Mouse (Mus musculus): ENCODE results near the gene Dffb.

The Dffb gene

DNA sequence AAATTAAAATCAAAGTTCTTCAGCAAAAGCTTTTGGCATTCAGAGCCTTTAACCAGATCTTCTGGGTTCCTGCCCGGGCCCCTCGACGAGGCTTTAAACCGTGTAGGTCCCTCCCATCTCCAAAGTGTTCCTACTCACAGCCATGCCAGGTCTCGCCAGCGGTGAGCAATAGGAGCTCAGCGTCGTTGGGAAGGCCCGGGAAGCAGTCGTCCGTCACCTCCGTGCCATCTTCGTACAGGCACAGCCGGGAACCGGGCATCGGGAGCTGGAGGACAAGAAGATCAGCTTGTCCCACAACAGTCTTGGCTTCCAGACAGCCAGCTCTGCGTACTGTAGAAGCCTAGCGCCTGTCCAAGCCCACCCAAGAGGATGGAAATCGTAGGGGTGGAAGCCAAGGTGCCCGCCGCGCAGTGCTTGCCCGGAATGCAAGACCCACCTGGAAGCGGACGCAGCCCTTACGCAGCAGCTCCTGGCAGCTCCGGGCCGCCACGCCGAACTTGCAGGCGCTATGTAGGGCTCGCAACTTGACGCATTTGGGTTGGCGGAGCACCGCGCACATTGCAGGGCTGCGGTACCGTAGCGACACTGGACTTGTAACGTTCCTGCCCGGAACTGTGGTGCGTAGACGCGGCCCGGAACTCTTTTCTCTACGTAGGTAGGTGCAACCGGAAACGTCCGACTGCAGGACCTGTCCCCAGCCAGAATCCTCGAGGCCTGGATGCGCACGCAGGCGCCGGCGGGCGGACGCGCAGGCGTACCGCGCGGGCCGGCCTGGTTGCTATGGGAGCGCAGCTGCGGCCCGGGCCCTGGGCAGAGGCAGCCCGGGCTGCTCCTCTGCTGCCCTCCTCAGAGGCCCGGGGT lies at the start of gene Dffb, which contains the start of gene Cep104:
Gene Dffb, minus strand, starts transcription at position 696 of the 861 bp plus-strand sequence.
Gene Cep104, plus strand, starts transcription at position 764 of the 861 bp plus-strand sequence.
- in situ Hi-C loops (cut with MboI, MseI): loop anchor here in 1 of 2 experiments (25.0 kb wide), 1 partner anchor 1987 kb away; the partner anchor contains the start of genes Phf13 and Thap3

GRCm38 (mm10) chr4:154023754-154024601 lies 49.1 kb upstream of the Dffb start:
- in situ Hi-C loops (cut with MboI, MseI): no loop called here

GRCm38 (mm10) chr4:154022844-154023243 lies 47.9 kb upstream of the Dffb start:
- in situ Hi-C loops (cut with MboI, MseI): no loop called here

DNA sequence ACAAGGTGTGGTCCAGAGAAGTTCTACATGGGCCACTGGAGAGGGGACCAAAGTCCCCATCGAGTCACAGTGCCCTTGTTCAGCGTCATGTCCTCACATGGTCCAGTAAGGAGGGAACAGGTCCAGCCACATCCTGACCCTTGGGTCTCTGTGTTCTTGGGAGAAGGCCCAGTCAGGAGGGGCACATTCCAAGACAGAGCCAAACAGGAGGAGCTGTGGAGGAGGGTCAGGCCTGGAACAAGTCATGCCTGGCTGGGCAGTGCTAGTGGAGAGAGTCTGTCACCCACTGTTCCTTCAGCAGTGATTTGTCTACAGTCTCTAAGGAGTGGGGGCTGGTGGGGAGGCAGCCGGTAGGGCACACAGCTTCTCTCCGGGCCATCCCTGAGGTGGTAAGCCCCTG lies 47.5 kb upstream of the Dffb start:
- in situ Hi-C loops (cut with MboI, MseI): no loop called here

- in situ Hi-C loops (cut with MboI, MseI): no loop called here
Measured at GRCm38 (mm10) chr4:154021432-154021831, 46.5 kb upstream of the Dffb start.

DNA sequence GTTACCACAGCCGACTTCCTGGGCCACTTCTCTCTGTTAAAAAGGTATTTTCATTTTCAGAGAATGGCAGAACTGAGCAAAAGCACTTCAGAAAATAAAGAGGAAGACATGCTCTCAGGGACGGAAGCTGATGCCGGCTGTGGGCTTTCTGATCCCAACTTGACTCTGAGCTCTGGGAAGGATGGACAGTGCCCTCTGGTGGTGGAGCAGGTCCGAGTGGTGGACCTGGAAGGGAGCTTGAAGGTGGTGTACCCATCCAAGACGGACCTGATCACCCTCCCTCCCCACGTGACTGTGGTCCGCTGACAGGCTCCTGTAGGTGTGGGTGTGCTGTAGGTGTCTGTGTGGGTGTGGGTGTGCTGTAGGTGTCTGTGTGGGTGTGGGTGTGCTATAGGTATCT lies 44.6 kb upstream of the Dffb start:
- in situ Hi-C loops (cut with MboI, MseI): no loop called here

GRCm38 (mm10) chr4:154015476-154015875 lies 40.5 kb upstream of the Dffb start:
- in situ Hi-C loops (cut with MboI, MseI): no loop called here

DNA sequence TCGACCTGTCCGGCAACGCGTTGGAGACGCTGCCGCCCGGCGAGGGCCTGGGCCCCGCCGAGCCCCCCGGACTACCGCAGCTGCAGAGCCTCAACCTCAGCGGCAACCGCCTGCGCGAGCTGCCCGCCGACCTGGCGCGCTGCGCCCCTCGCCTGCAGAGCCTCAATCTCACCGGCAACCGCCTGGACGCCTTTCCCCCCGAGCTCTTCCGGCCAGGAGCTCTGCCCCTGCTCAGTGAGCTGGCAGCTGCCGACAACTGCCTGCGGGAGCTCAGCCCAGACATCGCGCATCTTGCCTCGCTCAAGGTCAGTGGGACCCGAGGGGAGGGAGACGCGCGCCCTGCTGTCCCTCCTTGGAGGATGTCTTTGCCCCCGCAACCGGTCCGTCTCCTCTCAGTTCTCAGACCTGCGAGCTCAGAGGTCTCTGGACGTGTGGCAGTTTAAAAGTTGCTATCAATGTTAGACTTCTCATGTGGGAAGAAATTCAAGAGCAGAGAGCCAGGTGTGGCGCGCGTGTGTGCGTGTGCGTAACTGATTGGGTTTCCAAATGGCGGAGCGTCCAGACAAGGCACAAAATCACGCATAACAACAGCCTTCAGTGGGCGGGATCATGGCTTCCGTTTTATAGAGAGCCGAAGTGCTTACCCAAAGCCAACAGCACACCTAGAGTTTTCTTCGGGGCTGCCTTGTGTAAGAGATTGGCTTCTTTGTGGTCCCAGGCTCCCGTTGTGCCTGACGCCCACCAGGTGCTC lies 37.4 kb upstream of the Dffb start:
- in situ Hi-C loops (cut with MboI, MseI): no loop called here

- in situ Hi-C loops (cut with MboI, MseI): no loop called here
Measured at GRCm38 (mm10) chr4:154011646-154012089, 36.7 kb upstream of the Dffb start, which contains the start of gene Lrrc47. Gene Lrrc47, plus strand, starts transcription at chr4:154011731.

DNA sequence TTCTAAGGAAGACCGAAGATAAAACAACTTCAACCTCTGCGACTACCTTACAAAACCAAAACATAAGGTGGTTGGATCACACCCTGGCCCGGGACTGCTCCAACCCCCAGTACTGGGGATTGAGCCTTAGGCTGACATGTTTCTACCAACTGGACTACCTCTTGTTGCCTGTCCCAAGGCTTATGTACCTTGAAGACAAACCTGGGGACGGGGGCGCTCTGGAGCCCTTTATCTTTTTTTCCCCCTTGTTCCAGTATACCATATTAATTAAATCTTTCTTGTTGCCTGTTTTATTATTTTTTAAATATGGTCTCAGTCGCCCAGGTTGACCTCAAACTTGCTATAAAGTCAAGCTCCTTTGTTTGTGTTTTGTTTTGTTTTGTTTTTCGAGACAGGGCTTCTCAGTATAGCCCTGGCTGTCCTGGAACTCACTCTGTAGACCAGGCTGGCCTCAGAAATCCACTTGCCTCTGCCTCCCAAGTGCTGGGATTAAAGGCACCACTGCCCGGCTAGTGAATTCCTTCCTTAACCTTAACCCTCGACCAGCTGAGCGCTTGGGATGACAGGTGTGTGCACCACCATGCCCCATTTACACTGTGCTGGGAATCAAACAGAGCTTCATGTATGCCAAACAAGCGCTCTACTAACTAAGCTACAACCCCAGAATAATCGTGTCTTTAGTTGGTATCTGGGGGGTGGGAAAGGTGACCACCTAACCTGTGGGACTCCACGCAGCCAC lies 36.1 kb upstream of the Dffb start:
- in situ Hi-C loops (cut with MboI, MseI): no loop called here

DNA sequence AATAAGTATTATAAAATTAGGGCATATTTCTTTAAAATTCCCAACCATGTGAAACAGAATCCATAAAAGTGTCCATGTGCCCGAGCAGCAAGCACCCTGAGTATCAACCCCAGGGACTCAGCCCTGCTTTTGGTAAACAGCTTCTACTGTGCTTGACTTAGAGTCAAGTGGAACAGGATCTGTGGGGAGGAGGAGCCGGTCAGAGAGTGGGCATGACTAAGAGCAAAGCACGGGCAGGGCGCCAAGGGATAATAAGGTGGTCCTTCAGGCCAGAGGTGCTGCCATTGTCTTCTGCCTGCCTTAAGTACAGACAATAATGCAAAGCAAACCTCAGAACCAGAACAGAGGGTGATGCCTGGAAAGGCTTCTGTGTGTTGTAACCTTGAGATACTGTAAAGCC lies 32.8 kb upstream of the Dffb start:
- in situ Hi-C loops (cut with MboI, MseI): no loop called here

GRCm38 (mm10) chr4:154006264-154006663 lies 31.3 kb upstream of the Dffb start:
- in situ Hi-C loops (cut with MboI, MseI): no loop called here

DNA sequence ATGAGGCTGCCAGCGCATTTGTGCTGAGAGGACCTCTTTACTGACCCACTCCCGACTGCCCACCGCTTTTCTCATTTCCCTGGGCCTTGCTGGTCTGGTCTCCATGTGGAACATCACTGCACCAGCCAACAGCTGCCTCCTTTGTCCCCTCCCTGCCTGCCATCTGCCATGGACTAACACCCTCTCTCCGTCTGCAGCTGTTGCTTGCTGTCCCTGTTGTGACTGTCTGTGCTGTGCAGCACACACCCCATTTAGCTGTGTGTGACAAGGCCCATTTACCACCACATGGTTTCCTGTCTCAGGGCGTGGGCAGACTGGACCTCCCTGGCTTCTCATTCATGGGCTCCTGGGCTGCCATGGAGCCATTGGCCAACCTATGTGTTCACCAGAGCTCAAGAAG lies 30.6 kb upstream of the Dffb start:
- in situ Hi-C loops (cut with MboI, MseI): no loop called here

- in situ Hi-C loops (cut with MboI, MseI): no loop called here
Measured at GRCm38 (mm10) chr4:153993505-153993904, 18.6 kb upstream of the Dffb start.

DNA sequence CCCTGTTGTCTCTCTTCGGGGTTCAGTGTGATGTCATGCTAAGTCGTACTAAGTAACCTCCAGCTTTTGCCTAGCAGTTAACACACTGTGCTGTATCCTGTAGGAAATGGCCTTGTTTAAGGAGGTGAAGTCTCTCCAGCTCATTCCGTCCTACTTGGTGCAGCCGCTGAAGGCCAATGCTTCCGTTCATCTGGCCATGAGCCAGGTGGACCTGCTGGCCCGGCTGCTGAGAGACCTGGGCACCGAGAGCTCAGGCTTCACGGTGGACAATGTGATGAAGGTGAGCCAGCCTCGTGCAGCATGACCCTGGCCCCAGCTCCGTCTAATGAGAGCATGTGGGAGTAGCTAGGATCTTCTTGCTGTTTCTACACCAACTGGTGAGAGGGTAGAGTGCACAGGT lies 17.8 kb upstream of the Dffb start:
- in situ Hi-C loops (cut with MboI, MseI): no loop called here

DNA sequence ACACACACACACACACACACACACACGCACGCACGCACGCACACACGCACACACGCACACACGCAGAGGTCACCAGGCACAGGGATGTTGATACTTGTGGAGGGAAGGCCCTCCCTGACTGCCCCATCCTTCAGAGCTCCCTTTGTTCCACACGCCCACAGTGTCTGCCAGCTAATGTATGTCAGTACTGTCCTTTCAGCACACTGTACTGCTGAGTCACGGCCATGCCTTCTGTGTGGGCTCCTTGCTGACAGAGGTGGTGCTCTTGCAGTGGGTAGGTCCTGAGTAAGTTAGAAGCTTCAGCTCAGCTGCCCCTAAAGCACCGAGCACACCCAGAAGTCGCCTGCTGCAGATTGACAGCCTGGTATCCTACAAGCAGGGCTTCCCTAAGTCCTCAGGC lies 5.5 kb upstream of the Dffb start:
- in situ Hi-C loops (cut with MboI, MseI): loop anchor here in 1 of 2 experiments (5.0 kb wide), 1 partner anchor 53 kb away; no protein-coding TSS in a partner anchor

DNA sequence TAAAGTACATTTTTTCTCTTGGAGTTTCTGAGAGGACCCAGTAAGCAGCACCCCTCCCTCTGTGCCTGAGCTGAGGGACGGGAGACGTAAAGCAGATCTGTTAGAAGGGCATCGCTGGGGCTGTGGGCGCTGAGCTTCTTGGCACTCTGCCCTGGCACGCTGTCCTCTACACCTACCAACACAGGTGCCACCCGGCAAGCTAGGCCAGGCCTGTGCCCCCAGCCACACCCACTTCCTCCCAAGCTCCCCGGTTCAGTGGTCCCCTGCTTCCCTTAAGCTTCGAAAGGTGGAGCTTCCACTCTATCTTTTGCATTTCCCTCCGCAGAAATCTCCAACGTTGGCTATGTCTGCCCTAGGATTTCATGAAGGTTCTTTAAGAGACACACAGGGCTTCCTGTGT lies 4.3 kb upstream of the Dffb start:
- in situ Hi-C loops (cut with MboI, MseI): no loop called here

DNA sequence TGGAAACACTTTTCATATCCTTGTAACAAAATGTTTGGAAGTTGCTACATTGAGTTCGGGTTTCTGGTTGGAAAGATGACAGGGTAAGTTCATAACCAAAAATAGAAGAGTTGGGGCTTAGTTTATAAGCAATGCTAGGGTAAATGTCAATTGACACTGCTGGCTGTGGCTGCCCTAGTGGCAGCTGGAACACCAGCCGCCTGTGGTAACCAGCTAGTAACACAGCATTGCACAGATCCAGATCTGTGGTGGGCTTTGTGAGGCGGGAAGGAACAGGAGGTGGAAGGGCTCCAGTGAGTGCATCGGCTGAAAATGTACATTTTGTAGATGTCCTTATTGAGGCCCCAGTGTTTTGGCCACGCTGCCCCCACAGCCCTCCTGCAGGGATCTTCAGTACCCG lies 842 bp upstream of the Dffb start:
- in situ Hi-C loops (cut with MboI, MseI): no loop called here

DNA sequence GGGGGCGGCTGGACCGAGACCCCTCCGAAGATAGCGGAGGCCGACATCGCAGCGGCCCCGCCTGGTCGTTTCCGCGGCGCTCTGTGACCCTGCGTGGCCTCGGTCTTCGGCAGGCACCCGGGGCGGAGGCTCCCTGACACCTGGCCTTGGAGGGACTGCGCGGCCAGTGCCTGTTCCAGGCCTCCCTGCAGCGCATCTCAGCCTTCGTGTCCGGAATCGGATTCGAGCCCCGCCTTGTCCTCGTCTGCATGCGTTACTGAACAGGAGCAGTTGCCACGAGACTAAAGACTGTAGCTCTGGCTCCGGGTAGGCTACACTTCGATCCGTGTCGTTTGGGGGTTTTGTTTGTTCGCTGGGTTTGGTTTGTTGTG lies 351 bp upstream of the Dffb start:
- in situ Hi-C loops (cut with MboI, MseI): no loop called here

DNA sequence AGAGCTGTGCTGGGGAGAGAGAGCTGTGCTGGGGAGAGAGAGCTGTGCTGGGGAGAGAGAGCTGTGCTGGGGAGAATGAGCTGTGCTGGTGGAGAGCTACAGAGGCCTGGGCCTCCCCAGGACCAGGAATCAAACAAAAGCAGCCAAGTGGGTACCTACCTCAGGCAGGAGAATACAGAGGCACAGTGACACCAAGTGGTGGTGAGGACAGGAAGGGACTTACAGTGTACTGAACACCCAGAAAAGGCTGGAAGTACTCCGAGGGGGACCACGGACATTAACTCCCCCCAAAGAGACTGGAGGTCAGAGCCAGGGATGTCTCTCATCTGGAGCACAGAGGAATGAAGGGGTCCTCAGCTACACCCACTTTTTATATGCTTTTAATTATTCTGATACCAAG lies 6.9 kb downstream of the Dffb start:
- in situ Hi-C loops (cut with MboI, MseI): loop anchor here (10.0 to 25.0 kb wide), 3 partner anchors 177 to 1981 kb away; partner anchors contain the start of genes Phf13 (in 1 of the 2), Rnf207 (in 1 of the 2), Thap3 (in 1 of the 2) and Trp73 (in 1 of the 2)
